Mouse (Mus musculus): ENCODE data around the gene Scel.

DNA sequence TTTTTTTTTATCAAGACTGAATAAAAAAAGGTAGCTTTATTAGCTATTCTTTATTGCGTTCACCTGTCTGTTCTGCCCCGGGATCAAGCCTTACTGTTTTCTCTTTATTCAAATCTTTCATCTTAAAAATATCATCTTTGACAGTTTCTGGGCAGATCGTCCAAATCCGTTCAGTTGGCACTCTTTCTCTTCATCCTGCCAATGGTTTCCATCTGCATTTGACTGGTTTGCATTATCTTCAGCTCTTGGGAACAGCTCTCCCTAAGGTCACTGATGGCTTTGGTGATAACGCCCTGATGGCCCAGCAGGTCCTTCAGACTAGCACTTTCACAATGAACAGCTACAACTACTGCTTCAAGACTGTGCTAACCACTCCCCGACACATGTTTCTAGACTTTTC is 35.1 kb downstream of the Scel start:
- TF ChIP-seq CTCF (IDR thresholded peaks at IDR 0.05; ENCODE audit: insufficient read depth, low read length): no peak
- no peak for TF ChIP-seq POLR2A (IDR thresholded peaks at IDR 0.05; ENCODE audit: borderline replicate concordance, extremely low read depth, low read depth, low read length)
